Mouse (Mus musculus): ENCODE results near the gene Tmem232. TPM values are rescaled to one million over a fixed set of nuclear protein-coding genes. Genes with fewer than 3 reads are reported as not detected.
"Not testable (repeated sequence)": the region's sequence is repeated elsewhere in the genome, so short reads cannot be mapped to it uniquely, and the experiment has no call there.

Gene Tmem232
- polyA plus RNA-seq, 1 experiment from 2014 or later: not detected

- Histone ChIP-seq H3K9ac (replicated peaks) (no peak overlapping the region), H3K27ac (ENCODE audit: low read depth) (no peak overlapping the region), H3K36me3 (replicated peaks; ENCODE audit: insufficient read depth, low read length) (no peaks in the 10 kb centered on the region), H3K4me1 (ENCODE audit: insufficient read depth) (no peaks in the 10 kb centered on the region), H3K27me3 (ENCODE audit: insufficient read depth, low read length) (no peaks in the 10 kb centered on the region), H3K9me3 (ENCODE audit: low read length) (no peaks in the 10 kb centered on the region), H3K4me2 (ENCODE audit: low read depth, low read length) (no peak overlapping the region), H3K4me3 (ENCODE audit: low read depth, low read length) (no peak overlapping the region)
- ATAC-seq (no peak), DNase-seq (no peak)
- no peak for TF ChIP-seq CTCF (IDR thresholded peaks at IDR 0.05; ENCODE audit: low read depth)
- no peak for TF ChIP-seq EP300 (IDR thresholded peaks at IDR 0.05; ENCODE audit: low read depth)
- WGBS (ENCODE audit: insufficient replicate concordance): 83% methylated on average over 10 of the region's 10 CpGs
Measured at GRCm38 (mm10) chr17:65476747-65477146, 63.8 kb downstream of the Tmem232 start.

DNA sequence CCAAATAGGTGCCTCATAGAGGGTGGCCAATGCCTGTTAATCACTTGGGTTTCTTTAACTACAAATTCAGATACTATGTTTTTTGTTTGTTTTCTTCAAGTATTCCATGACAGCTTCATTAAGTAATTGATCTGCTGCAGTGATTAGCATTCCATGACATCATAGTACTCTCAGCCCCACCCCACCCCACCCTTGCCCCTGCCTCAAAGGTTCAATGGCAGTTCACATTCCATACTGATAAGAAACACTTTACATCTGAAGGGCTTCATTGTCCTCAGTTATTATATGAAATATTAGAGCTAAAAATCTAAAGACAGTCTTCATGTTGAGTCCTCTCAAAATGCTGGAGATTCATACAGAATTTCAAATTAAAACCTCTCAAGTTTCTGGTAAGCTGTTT is 89.8 kb downstream of the Tmem232 start:
- TF ChIP-seq CTCF (IDR thresholded peaks at IDR 0.05; ENCODE audit: low read depth): no peak
- no peak for TF ChIP-seq EP300 (IDR thresholded peaks at IDR 0.05; ENCODE audit: low read depth)
- ATAC-seq (no peak), DNase-seq (no peak)
- Histone ChIP-seq H3K9ac (replicated peaks) (no peak overlapping the region), H3K4me3 (ENCODE audit: low read depth, low read length) (no peak overlapping the region), H3K9me3 (ENCODE audit: low read length) (no peaks in the 10 kb centered on the region), H3K4me1 (ENCODE audit: insufficient read depth) (no peaks in the 10 kb centered on the region), H3K27me3 (ENCODE audit: insufficient read depth, low read length) (no peaks in the 10 kb centered on the region), H3K4me2 (ENCODE audit: low read depth, low read length) (no peak overlapping the region), H3K36me3 (replicated peaks; ENCODE audit: insufficient read depth, low read length) (no peaks in the 10 kb centered on the region), H3K27ac (ENCODE audit: low read depth) (no peak overlapping the region)

DNA sequence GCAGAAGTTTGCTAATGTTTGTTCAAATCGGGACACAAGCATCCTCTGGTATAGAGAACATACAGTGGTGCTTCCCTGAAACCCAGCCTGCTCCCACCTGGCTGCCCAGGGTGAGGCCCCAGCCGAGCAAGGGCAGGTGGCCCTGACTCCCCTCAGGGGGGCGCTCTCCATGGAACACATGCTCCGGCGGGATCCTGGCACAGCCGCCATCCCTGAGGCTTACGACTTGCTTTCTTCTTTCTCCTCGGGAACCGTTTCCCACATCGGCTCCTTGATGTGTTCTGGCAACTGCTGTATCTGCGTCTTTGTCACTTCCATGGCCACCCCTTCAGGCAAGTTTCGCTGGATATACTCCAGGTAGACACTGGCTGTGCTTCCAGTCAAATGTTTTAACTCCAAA is 102.7 kb downstream of the Tmem232 start:
- not testable (repeated sequence) for H3K36me3 ChIP-seq (replicated peaks; ENCODE audit: insufficient read depth, low read length); H3K4me1 ChIP-seq (ENCODE audit: insufficient read depth); H3K9me3 ChIP-seq (ENCODE audit: low read length); H3K9ac ChIP-seq (replicated peaks); ATAC-seq; H3K27ac ChIP-seq (ENCODE audit: low read depth); H3K4me2 ChIP-seq (ENCODE audit: low read depth, low read length); H3K27me3 ChIP-seq (ENCODE audit: insufficient read depth, low read length); DNase-seq; H3K4me3 ChIP-seq (ENCODE audit: low read depth, low read length)
- 80% methylated on average over 12 of the region's 12 CpGs for WGBS (ENCODE audit: insufficient replicate concordance)

DNA sequence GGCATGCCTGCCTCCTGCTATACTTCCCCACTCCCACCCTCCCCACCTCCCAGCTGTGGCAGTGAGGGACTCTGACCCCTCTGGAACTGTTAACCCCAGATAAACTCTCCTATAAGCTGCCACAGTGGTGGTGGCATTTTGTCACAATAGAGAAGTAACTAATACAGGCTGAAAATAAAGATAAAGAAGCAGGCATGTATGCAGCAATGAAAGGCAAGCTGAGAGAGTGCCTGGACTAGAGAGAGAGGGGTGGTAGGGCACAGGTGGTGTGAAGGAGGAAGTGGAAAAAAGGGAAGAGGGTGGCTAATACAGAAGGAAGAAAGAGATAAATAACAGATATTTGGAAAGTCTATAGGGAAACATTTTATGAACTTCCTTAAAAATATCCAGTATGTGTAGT is 121.5 kb downstream of the Tmem232 start:
- Histone ChIP-seq H3K9ac (replicated peaks) (no peak overlapping the region), H3K4me3 (ENCODE audit: low read depth, low read length) (no peak overlapping the region), H3K9me3 (ENCODE audit: low read length) (no peaks in the 10 kb centered on the region), H3K36me3 (replicated peaks; ENCODE audit: insufficient read depth, low read length) (no peaks in the 10 kb centered on the region), H3K27me3 (ENCODE audit: insufficient read depth, low read length) (no peaks in the 10 kb centered on the region), H3K27ac (ENCODE audit: low read depth) (no peak overlapping the region), H3K4me1 (ENCODE audit: insufficient read depth) (no peaks in the 10 kb centered on the region), H3K4me2 (ENCODE audit: low read depth, low read length) (no peak overlapping the region)
- ATAC-seq: no peak
- TF ChIP-seq CTCF (IDR thresholded peaks at IDR 0.05; ENCODE audit: low read depth) (no peak), EP300 (IDR thresholded peaks at IDR 0.05; ENCODE audit: low read depth) (no peak)
- DNase-seq: no peak

DNA sequence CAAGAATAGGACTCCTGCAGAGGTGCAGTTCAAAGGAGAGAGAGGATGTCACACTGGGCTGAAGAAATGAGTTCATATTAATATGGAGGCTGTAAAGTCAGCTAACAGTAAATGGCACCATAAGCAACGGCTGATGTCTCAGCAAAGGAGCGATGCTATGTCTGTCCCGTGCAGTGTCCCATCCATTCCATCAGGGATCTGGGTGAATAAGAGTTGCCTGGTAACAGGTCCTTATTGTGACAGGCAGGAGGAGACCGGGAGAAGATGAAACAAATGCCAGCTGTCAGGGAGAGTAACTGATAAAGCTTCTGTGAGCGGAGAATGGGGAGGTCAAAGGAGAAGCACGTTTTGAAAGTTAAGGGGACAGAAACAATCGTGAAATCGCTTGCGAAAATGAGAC is 135.3 kb downstream of the Tmem232 start:
- Histone ChIP-seq H3K27ac (ENCODE audit: low read depth) (no peak overlapping the region), H3K9ac (replicated peaks) (no peak overlapping the region), H3K4me1 (ENCODE audit: insufficient read depth) (no peaks in the 10 kb centered on the region), H3K9me3 (ENCODE audit: low read length) (no peaks in the 10 kb centered on the region), H3K27me3 (ENCODE audit: insufficient read depth, low read length) (no peaks in the 10 kb centered on the region), H3K4me3 (ENCODE audit: low read depth, low read length) (no peak overlapping the region), H3K4me2 (ENCODE audit: low read depth, low read length) (no peak overlapping the region), H3K36me3 (replicated peaks; ENCODE audit: insufficient read depth, low read length) (no peaks in the 10 kb centered on the region)
- TF ChIP-seq EP300 (IDR thresholded peaks at IDR 0.05; ENCODE audit: low read depth) (no peak), CTCF (IDR thresholded peaks at IDR 0.05; ENCODE audit: low read depth) (no peak)
- ATAC-seq: no peak
- 63% methylated on average over 9 of the region's 9 CpGs for WGBS (ENCODE audit: insufficient replicate concordance)
- DNase-seq: no peak

DNA sequence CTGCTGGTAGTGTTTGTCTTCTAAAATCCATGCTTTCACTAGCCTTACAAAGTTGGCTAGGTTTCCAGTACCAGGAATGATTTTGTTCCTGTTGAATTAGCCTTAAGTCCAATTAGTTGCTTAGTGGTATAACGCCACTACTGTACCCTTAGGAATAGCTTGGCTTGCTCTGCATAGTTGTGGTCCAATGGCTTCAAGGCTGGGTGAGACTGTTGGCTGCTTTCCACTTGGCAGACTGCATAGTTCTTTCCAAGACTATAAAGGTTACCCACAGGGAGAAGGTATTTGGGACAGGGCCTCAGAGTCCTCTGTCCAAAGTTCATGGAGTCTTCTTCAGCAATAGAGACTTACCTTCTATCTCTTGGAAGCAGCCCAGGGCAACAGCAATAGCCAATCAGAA is 139.7 kb downstream of the Tmem232 start:
- no peak overlapping the region for H3K4me3 ChIP-seq (ENCODE audit: low read depth, low read length)
- TF ChIP-seq EP300 (IDR thresholded peaks at IDR 0.05; ENCODE audit: low read depth) (no peak), CTCF (IDR thresholded peaks at IDR 0.05; ENCODE audit: low read depth) (no peak)
- DNase-seq (no peak), ATAC-seq (no peak)
- no peaks in the 10 kb centered on the region for H3K9me3 ChIP-seq (ENCODE audit: low read length)
- H3K9ac ChIP-seq (replicated peaks): no peak overlapping the region
- 55% methylated on average over 1 of the region's 1 CpGs for WGBS (ENCODE audit: insufficient replicate concordance)
- H3K27ac ChIP-seq (ENCODE audit: low read depth): no peak overlapping the region
- no peaks in the 10 kb centered on the region for H3K27me3 ChIP-seq (ENCODE audit: insufficient read depth, low read length)
- H3K4me1 ChIP-seq (ENCODE audit: insufficient read depth): no peaks in the 10 kb centered on the region
- H3K36me3 ChIP-seq (replicated peaks; ENCODE audit: insufficient read depth, low read length): no peaks in the 10 kb centered on the region
- H3K4me2 ChIP-seq (ENCODE audit: low read depth, low read length): no peak overlapping the region

DNA sequence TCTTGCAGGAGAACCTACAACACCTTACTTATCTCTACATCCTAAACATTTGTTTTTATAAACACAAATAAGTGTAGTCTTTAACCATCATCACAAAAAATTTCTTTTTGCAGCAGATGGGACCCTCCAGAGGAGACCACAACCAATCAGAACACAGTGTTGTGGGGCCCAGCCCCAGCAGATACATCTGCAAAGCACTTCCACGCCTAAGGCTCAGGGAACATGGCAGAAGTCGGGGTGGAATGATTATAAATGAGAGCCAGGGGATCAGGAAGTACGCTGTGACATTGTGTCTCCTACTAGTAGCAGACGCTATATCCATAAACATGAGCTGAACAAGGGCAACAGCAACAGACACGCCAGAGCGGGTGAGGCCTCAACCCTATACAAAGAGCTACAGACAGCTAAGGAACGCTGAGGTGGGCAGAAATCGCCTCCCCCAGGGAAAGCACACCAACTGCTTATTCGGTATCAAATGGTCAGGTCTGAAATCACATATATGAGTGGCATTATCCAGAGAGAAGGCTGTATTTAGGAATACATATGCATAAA is 156.1 kb downstream of the Tmem232 start:
- WGBS (ENCODE audit: insufficient replicate concordance): 75% methylated on average over 9 of the region's 9 CpGs
- no peaks in the 10 kb centered on the region for H3K4me1 ChIP-seq (ENCODE audit: insufficient read depth)

More for the DNA sequence above, 156.1 kb downstream of the Tmem232 start:
- no peaks in the 10 kb centered on the region for H3K36me3 ChIP-seq (replicated peaks; ENCODE audit: insufficient read depth, low read length)
- H3K9ac ChIP-seq (replicated peaks): no peak overlapping the region
- H3K27me3 ChIP-seq (ENCODE audit: insufficient read depth, low read length): no peaks in the 10 kb centered on the region
- no peak for TF ChIP-seq EP300 (IDR thresholded peaks at IDR 0.05; ENCODE audit: low read depth)
- TF ChIP-seq CTCF (IDR thresholded peaks at IDR 0.05; ENCODE audit: low read depth): no peak
- ATAC-seq: no peak
- H3K4me3 ChIP-seq (ENCODE audit: low read depth, low read length): no peak overlapping the region
- no peak for DNase-seq
- no peaks in the 10 kb centered on the region for H3K9me3 ChIP-seq (ENCODE audit: low read length)
- no peak overlapping the region for H3K4me2 ChIP-seq (ENCODE audit: low read depth, low read length)
- no peak overlapping the region for H3K27ac ChIP-seq (ENCODE audit: low read depth)

All from liver, postnatal 0 days (tissue).